ENCODE assay signal across 12 mouse cellular contexts in the genomic region with DNA sequence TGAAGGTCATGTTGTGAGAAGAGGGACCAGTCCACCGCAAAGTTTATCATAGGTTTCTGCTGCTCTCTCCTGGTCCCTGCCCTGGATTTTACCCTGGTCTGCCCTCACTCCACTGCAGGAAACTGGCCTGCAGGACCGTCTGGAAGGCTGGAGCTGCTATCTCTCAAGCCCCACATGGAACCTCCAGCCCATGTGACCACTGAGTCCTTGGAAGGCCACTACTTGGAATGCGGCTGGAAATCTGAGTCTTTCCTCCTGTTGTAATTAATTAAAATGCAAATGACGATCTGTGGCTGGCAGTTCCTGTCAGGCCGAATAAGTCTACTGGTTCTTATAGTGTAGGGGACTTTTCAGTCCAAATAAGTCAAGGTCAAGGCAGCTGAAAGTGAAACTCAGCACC. TPM values are rescaled to one million over a fixed set of nuclear protein-coding genes. Genes with fewer than 3 reads are reported as not detected.
DNase-seq lines count a peak whose midpoint lies in the region; ATAC-seq and TF ChIP-seq lines count a peak whose summit lies in the region.
"Had no signal": no experiment of that assay in that cellular context is flagged by ENCODE, and none has a peak within 500 bp of the region (broad histone marks: within the 10 kb centered on the region; RNA-seq: fewer than 3 reads in every experiment).

No protein-coding gene starts in this region.

- no peak overlapping the region for H3K4me3 ChIP-seq in heart, embryonic 12.5 days
- H3K4me3 ChIP-seq in heart, embryonic 11.5 days (ENCODE audit: low read depth, low read length), result no peak overlapping the region
- no peak overlapping the region for H3K4me3 ChIP-seq in thymus, adult 2 months (ENCODE audit: control insufficient read depth, insufficient read depth, low read length)
- H3K4me3 ChIP-seq: midbrain, embryonic 12.5 days had no signal

- H3K27me3 ChIP-seq in heart, embryonic 12.5 days (replicated peaks), result no peaks in the 10 kb centered on the region
- H3K27me3 ChIP-seq in heart, embryonic 11.5 days (ENCODE audit: control insufficient read depth, insufficient read depth, low read length), result no peaks in the 10 kb centered on the region
- H3K27me3 ChIP-seq in thymus, adult 2 months (ENCODE audit: control insufficient read depth, insufficient read depth, low read length), result no peaks in the 10 kb centered on the region
- H3K27me3 ChIP-seq: midbrain, embryonic 12.5 days had no signal

- peaks cover 44% of the 10 kb centered on the region for H3K4me1 ChIP-seq in heart, embryonic 12.5 days (replicated peaks)
- H3K4me1 ChIP-seq in heart, embryonic 11.5 days (ENCODE audit: control insufficient read depth, insufficient read depth, low read length), result peaks cover 19% of the 10 kb centered on the region
- H3K4me1 ChIP-seq in thymus, adult 2 months (replicated peaks; ENCODE audit: control insufficient read depth, insufficient read depth, low read length), result peaks cover 19% of the 10 kb centered on the region

- no peak overlapping the region for H3K4me2 ChIP-seq in heart, embryonic 12.5 days
- no peak overlapping the region for H3K4me2 ChIP-seq in heart, embryonic 11.5 days
- H3K4me2 ChIP-seq: midbrain, embryonic 12.5 days had no signal

- no peak overlapping the region for H3K9ac ChIP-seq in heart, embryonic 12.5 days
- H3K9ac ChIP-seq in heart, embryonic 11.5 days (ENCODE audit: low read depth, low read length), result no peak overlapping the region
- H3K9ac ChIP-seq: midbrain, embryonic 12.5 days had no signal

- ATAC-seq in heart, embryonic 12.5 days (ENCODE audit: insufficient number of reproducible peaks, low FRiP score), result no peak
- ATAC-seq in heart, embryonic 11.5 days (replicated peaks; ENCODE audit: insufficient number of reproducible peaks, low FRiP score, low TSS enrichment), result no peak
- ATAC-seq: forebrain, embryonic 16.5 days; hindbrain, embryonic 16.5 days had no signal

- no peaks in the 10 kb centered on the region for H3K9me3 ChIP-seq in heart, embryonic 12.5 days (replicated peaks)
- H3K9me3 ChIP-seq in heart, embryonic 11.5 days (replicated peaks; ENCODE audit: control insufficient read depth, low read length), result no peaks in the 10 kb centered on the region
- H3K9me3 ChIP-seq: midbrain, embryonic 12.5 days had no signal

- H3K36me3 ChIP-seq in heart, embryonic 12.5 days, result no peaks in the 10 kb centered on the region
- H3K36me3 ChIP-seq in heart, embryonic 11.5 days (ENCODE audit: control insufficient read depth, insufficient read depth, low read length), result no peaks in the 10 kb centered on the region
- H3K36me3 ChIP-seq in thymus, adult 2 months (ENCODE audit: control insufficient read depth, insufficient read depth, low read length), result no peaks in the 10 kb centered on the region
- H3K36me3 ChIP-seq: midbrain, embryonic 12.5 days had no signal

- DNase-seq in thymus, postnatal 4 days, result peak; percentile 5
- no peak for DNase-seq in thymus, adult 2 months
- DNase-seq in kidney, adult 8-10 months, result peak; percentile 33 to 54
- no peak for DNase-seq in gastrocnemius, postnatal 25 days
- no peak for DNase-seq in frontal cortex, postnatal 14 days (ENCODE audit: low spot score in 2 of 2)
- DNase-seq: right cerebral cortex, adult 18-20 months; thymus, postnatal 36 days had no signal

- TF ChIP-seq CTCF in thymus, adult 2 months (IDR thresholded peaks at IDR 0.05; ENCODE audit: borderline replicate concordance, control insufficient read depth, extremely low read depth, insufficient read depth, low read length, poor library complexity), result no peak

- peak overlapping the region; percentile 15 for H3K27ac ChIP-seq in heart, embryonic 12.5 days (ENCODE audit: poor library complexity, severe bottlenecking)
- no peak overlapping the region for H3K27ac ChIP-seq in heart, embryonic 11.5 days (ENCODE audit: low read depth, low read length)
- H3K27ac ChIP-seq in thymus, adult 2 months (ENCODE audit: control insufficient read depth, insufficient read depth, low read length), result no peak overlapping the region
- H3K27ac ChIP-seq: midbrain, embryonic 12.5 days had no signal

- no peak for TF ChIP-seq POLR2A in thymus, adult 2 months (IDR thresholded peaks at IDR 0.05; ENCODE audit: control insufficient read depth, extremely low read depth, insufficient read depth, low read length, poor library complexity)

- 26% methylated on average over 5 of the region's 5 CpGs for WGBS in heart, embryonic 12.5 days
- 32% methylated on average over 5 of the region's 5 CpGs for WGBS in heart, embryonic 11.5 days (ENCODE audit: insufficient replicate concordance)
- 79% methylated on average over 5 of the region's 5 CpGs for WGBS in thymus, adult 2 months

RNA-seq across cellular contexts. Expression of a gene that starts 50.4 kb away (rescaled TPM):
- polyA plus RNA-seq in heart, embryonic 12.5 days (2016; fragmentation: Nextera tagmentation; extraction: Ambion mirVana), result 0.98 and 1.0 TPM in 2 replicates
- polyA plus RNA-seq in heart, embryonic 11.5 days (2014; fragmentation: Nextera tagmentation; extraction: Ambion mirVana), result 1.4 and 1.5 TPM in 2 replicates
- polyA plus RNA-seq in thymus, adult 2 months (2012; rRNA removed), result 4.1 and 4.3 TPM in 2 replicates
- total RNA-seq in gastrocnemius, postnatal 25 days (2021), result 1 to 10 TPM; 5.6 to 6.5 TPM

Comparison
In these comparisons a context has a peak if more than half of its experiments do, and no peak if none do; other contexts are left out.
1. DNase-seq: peak in thymus, postnatal 4 days (single experiment) and kidney, adult 8-10 months (2 of 2); none in thymus, adult 2 months (single experiment), gastrocnemius, postnatal 25 days (single experiment) and frontal cortex, postnatal 14 days (0 of 2).